Mouse (Mus musculus) retina, postnatal 1 day (tissue): ENCODE data around the gene Cmss1.

Experiments
- DNase-seq: peaks from one replicate; pipeline ENCODE4 v3.0.0-alpha.2; 2012

Gene Cmss1

GRCm38 (mm10) chr16:57332301-57332700 lies 274.4 kb downstream of the Cmss1 start:
- DNase-seq, result no peak

- DNase-seq, result no peak
Measured at GRCm38 (mm10) chr16:57330111-57330510, 276.6 kb downstream of the Cmss1 start.

- DNase-seq, result no peak
Measured at GRCm38 (mm10) chr16:57329028-57329427, 277.6 kb downstream of the Cmss1 start.

GRCm38 (mm10) chr16:57326996-57327395 lies 279.7 kb downstream of the Cmss1 start:
- DNase-seq, result no peak

GRCm38 (mm10) chr16:57319284-57320124 lies 287.2 kb downstream of the Cmss1 start:
- peak; percentile 76 for DNase-seq

GRCm38 (mm10) chr16:57318637-57319125 lies 288.0 kb downstream of the Cmss1 start:
- DNase-seq, result no peak

GRCm38 (mm10) chr16:57317882-57318636 lies 288.6 kb downstream of the Cmss1 start:
- no peak for DNase-seq

GRCm38 (mm10) chr16:57317127-57317526 lies 289.5 kb downstream of the Cmss1 start:
- DNase-seq, result no peak

- DNase-seq, result peak; percentile 44
Measured at GRCm38 (mm10) chr16:57315026-57315425, 291.6 kb downstream of the Cmss1 start.

- peak; percentile 94 for DNase-seq
Measured at GRCm38 (mm10) chr16:57314236-57314635, 292.4 kb downstream of the Cmss1 start.

- no peak for DNase-seq
Measured at GRCm38 (mm10) chr16:57313487-57313886, 293.2 kb downstream of the Cmss1 start.

GRCm38 (mm10) chr16:57312130-57312529 lies 294.5 kb downstream of the Cmss1 start:
- DNase-seq, result no peak

GRCm38 (mm10) chr16:57305463-57305862 lies 301.2 kb downstream of the Cmss1 start:
- no peak for DNase-seq

GRCm38 (mm10) chr16:57303716-57304115 lies 302.9 kb downstream of the Cmss1 start:
- no peak for DNase-seq

GRCm38 (mm10) chr16:57302792-57303698 lies 303.6 kb downstream of the Cmss1 start:
- DNase-seq, result no peak

GRCm38 (mm10) chr16:57301512-57302115 lies 305.1 kb downstream of the Cmss1 start:
- DNase-seq, result no peak

GRCm38 (mm10) chr16:57295216-57295934 lies 311.3 kb downstream of the Cmss1 start:
- no peak for DNase-seq

- DNase-seq, result no peak
Measured at GRCm38 (mm10) chr16:57292765-57293164, 313.9 kb downstream of the Cmss1 start, which contains the start of gene Tmem30c. Tmem30c (minus strand) TSS chr16:57292865.

GRCm38 (mm10) chr16:57292296-57292695 lies 314.4 kb downstream of the Cmss1 start:
- no peak for DNase-seq

GRCm38 (mm10) chr16:57291696-57292095 lies 315.0 kb downstream of the Cmss1 start:
- DNase-seq, result no peak

GRCm38 (mm10) chr16:57281417-57281816 lies 325.2 kb downstream of the Cmss1 start:
- peak; percentile 64 for DNase-seq
